Mouse (Mus musculus): ENCODE results near the gene Ppp3cb. TPM values are rescaled to one million over a fixed set of nuclear protein-coding genes. Genes with fewer than 3 reads are reported as not detected.
A peak's percentile ranks its signal among the peaks of the same experiment; 100 is the strongest.
"Not testable (repeated sequence)": the region's sequence is repeated elsewhere in the genome, so short reads cannot be mapped to it uniquely, and the experiment has no call there.

Gene Ppp3cb
- 114 and 135 TPM in 2 replicates for total RNA-seq (2014; fragmentation: Nextera tagmentation)
- total RNA-seq (2017), result 60.1 and 69.9 TPM in 2 replicates

- ATAC-seq (replicated peaks; ENCODE audit: low FRiP score, low TSS enrichment, poor library complexity, severe bottlenecking), result peak; percentile 74
These were observed at the start of gene Ppp3cb for GRCm38 (mm10) chr14:20546415-20546814. Ppp3cb (minus strand) TSS chr14:20546573.

DNA sequence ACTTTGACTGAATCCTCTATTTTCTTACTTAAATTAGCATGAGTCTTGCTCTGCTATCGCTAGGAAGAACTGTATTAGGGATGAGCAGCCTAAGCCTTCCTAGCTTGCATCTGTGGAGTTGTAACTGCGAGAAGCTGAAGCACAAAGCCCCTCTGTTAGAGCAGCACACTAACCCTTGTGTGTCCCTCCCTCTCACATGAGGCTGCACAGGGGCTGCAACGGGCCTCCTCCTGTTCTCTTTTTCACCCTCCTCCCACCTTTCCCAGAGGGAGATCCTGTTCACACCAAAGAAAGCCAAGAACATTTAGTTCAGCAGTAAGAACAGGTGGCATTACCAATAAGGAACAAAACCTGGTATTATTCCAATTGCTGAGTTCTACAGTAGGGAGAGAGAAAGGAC, 49.4 kb upstream of the Ppp3cb start:
- ATAC-seq (replicated peaks; ENCODE audit: low FRiP score, low TSS enrichment, poor library complexity, severe bottlenecking), result no peak

DNA sequence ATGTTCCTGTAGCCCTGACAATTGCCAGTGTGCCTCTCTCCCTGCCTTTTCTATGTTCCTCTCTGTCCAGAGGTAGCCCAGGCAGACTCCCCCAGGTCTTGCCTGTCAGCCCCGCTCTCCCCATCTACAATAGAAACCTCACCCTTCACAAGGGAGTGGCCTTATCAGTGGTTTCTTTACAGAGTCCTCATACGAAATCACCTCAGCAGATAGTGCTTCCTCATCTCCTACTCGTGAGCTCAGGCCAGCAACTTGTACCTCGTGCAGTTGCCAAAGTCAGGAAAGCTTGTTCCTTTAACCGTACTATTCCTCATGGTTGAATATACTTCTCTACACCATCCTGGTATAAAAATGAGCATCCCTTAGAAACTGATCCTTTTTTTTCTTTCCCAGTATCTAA, 41.1 kb upstream of the Ppp3cb start:
- ATAC-seq (replicated peaks; ENCODE audit: low FRiP score, low TSS enrichment, poor library complexity, severe bottlenecking), result peak; percentile 71

DNA sequence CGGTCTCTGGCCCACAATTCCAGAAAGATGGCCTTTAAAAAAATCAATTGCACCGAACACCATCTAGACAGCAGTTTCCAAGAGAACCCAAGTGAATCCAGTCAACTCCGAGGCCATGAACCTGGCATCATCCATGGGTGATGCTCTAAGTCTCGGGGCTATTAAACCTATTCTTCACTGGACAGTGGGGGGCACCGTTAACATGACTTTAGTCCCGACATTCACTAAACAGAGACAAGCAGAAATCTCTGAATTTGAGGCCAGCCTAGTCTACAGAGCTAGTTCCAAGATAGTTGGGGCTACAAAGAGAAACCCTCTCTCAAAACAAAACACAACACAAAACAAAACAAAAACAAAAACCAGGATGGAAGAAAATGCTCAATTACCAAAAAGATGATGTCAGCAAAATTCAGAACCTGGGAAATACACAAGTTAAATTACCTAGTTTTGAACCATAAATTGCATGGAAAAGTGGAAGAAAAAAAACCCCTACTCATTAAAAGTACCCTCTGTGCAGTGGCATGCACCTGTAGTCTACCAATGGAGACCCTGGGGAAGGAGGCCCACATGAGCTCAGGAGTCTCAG, 32.5 kb upstream of the Ppp3cb start:
- ATAC-seq (replicated peaks; ENCODE audit: low FRiP score, low TSS enrichment, poor library complexity, severe bottlenecking), result no peak

- peak; percentile 71 for ATAC-seq (replicated peaks; ENCODE audit: low FRiP score, low TSS enrichment, poor library complexity, severe bottlenecking)
These were observed 29.8 kb upstream of the Ppp3cb start for GRCm38 (mm10) chr14:20576179-20576578.

- not testable (repeated sequence) for ATAC-seq (replicated peaks; ENCODE audit: low FRiP score, low TSS enrichment, poor library complexity, severe bottlenecking)
These were observed 26.8 kb upstream of the Ppp3cb start for GRCm38 (mm10) chr14:20573196-20573595.

DNA sequence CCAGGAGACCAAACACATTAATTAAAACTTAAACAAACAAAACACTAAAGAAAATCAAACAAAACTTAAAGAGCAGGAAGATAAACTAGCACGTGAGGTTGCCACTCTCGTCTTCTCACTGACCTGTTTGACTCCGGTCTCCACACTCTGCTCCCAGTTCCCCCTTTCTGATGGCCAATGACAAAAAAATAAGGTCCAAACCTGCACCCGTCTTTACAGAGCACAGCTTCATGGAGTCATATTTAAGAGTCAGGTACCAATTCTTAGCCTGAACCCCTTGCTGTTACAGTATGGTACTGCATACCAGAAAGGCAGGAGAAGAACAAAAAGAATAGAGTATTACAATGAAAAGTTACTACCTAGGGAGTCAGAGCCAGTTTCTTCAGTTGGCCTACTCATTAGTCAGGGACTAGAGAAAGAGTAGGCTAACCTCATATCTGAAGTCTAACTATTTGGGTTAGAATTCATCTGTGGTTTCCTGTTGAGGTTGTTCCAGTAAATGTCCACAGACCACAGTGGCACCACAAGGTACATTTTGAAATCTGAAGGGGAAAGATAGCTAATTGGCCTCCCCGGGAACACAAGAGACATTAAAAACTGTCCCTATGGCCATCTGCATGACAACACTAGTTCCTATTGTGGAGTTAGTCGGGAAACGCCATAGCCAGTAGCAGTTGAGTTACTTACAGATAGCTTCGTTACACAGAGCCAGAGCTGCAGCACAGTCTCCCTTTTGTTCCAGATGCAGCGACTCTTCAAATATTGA, 19.1 kb upstream of the Ppp3cb start:
- ATAC-seq (replicated peaks; ENCODE audit: low FRiP score, low TSS enrichment, poor library complexity, severe bottlenecking), result peak; percentile 69

- no peak for ATAC-seq (replicated peaks; ENCODE audit: low FRiP score, low TSS enrichment, poor library complexity, severe bottlenecking)
These were observed 18.3 kb upstream of the Ppp3cb start for GRCm38 (mm10) chr14:20564692-20565091.

DNA sequence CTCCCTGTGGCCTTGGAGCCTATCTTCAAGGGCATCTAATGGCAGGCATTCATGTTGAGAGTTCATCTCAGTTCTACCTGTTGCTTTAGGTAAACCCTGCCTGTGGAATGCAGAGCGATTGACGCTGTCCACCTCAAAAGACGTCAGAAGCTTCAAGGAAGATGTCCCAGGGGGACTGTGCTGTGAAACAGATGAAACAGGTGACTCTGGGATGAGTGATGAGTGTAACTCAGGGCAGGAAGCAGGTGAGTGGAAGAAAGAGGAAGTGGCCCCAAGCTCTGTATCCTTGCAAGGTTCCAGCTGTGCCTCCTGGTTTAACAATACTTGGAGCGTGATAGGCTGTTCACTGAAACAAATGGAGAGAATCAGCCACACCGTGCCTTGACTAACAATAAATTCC, 15.5 kb upstream of the Ppp3cb start:
- no peak for ATAC-seq (replicated peaks; ENCODE audit: low FRiP score, low TSS enrichment, poor library complexity, severe bottlenecking)

DNA sequence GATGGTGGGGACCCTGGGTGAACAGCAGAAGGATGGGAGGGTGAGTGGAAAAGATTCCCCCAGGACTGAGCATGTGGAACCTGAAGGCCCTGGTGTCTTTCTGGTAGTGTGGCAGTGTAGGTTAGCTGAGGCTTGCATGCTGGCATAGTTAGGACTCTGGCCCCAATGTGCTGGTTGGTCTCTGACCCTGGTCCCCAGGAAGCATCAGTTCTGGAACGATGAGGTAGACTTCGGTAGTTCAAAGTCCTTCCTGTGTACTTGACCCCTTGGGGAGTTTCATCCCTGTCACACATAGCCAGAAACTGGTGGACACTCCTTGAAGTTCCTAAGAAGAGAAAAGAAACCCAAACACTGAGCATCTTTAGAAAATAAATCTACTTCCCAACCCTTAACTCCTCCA, 3.8 kb upstream of the Ppp3cb start:
- ATAC-seq (replicated peaks; ENCODE audit: low FRiP score, low TSS enrichment, poor library complexity, severe bottlenecking), result no peak

DNA sequence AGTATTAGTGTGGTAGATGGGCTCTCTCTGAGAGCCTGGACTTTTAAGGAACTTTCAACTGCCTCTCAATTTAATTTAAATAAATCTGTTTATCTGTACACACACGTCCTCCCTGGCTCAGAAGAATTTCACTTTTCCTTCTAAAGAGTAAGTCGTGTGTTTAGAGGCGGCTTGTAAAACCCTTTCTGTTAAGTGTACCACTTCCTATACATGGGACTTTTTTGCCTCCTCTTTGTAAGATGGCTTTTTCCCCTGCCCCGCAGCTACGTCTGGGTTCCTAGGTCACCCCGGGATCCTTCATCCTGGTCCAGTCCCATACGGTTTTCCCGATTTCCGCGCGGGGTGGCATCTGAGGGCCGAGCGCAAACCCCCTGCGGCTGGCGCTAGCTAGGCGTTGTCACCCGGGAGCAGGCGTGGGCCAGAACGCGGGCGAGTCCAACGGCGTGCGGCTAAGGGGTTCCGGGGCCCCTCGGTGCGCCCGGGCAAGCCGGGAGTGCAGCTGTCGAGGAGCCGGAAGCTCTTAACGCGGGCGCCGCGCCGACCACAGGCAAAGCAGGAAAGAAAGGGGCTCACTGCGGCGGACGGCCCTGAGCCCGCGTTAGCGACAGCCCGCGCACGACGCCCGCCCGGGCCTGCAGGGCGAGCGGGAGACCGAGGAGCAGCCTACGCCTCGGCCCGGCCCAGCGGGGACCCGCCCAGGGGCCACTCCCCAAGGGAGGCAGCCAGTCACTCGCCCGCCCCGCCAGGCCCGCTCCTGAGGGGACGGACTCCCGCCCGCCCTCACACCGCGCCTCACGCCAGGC, 643 bp downstream of the Ppp3cb start:
- ATAC-seq (replicated peaks; ENCODE audit: low FRiP score, low TSS enrichment, poor library complexity, severe bottlenecking), result peak; percentile 90

- peak; percentile 79 for ATAC-seq (replicated peaks; ENCODE audit: low FRiP score, low TSS enrichment, poor library complexity, severe bottlenecking)
These were observed 1.6 kb downstream of the Ppp3cb start for GRCm38 (mm10) chr14:20544467-20545411.

DNA sequence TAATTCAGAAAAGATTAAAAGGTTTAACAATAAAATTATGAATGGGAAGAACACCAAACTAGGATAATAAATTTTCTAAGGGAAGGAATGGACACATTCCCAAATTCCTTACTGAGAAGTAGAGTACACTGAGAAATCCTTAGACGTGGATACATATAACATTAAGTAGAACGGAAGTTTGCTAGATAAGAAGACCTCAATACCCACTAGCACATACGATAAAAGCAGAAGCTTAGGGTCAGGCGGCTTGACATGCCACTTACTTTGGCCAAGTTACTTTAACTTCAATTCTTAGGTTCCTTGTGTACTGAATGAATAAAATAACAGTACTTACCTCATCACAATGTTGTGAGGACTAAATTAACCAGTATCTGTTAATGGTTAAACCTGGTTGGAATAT, 16.7 kb downstream of the Ppp3cb start:
- ATAC-seq (replicated peaks; ENCODE audit: low FRiP score, low TSS enrichment, poor library complexity, severe bottlenecking), result no peak

DNA sequence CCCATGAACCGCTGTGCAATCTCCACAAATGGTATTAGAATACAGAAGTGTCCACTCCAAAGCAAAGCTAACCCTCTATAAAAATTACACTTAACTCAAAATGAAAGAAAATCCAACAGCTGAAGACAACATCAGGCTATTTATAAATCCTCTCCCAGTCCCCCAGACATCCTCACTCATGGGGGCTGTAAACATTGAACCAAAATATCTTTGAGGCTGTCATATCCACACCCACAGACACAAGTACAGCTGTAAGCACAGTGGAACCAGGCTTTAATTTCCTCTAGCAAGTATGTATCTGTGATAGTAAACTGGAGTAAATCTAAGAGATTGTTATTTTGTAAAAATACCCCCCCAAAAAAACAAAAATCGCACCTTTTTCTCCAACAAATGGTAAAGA, 26.2 kb downstream of the Ppp3cb start:
- no peak for ATAC-seq (replicated peaks; ENCODE audit: low FRiP score, low TSS enrichment, poor library complexity, severe bottlenecking)

DNA sequence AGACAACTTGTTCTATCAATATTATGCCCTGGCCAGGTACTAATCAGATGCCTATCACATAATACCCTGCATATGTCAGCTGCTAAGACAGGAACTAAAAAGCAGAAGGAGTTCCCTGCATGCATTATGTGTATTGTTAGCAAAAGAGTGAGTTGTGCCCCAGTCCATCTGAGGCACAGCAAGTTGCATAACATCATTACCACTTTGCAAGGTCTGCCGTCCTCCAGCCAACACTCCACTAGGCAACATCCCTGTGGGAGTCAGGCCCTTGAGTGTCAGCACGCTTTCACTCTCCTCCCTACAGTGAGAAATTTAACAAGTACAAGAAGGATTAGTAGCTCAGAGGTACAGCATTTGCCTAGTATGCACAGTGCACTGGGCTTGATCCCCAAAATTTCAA, 37.9 kb downstream of the Ppp3cb start:
- ATAC-seq (replicated peaks; ENCODE audit: low FRiP score, low TSS enrichment, poor library complexity, severe bottlenecking), result no peak

DNA sequence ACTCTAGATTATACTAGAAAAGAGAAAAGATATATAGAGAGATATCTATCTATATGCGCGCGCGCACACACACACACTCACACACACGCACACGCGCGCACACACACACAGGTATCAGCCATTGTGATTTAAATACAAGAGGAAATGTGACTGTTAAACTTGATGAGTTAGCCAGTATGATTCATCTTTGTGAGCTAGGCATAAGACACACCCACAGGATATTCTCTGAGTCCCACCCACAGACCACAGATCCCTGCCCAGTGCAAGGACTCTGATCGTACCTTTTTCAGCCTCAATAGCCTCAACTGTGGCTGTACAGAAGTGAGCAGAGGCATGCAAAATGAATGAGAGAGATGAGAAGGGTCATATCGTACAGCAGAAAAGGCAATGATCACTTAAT, 43.4 kb downstream of the Ppp3cb start:
- 0 out of 2 replicates have a peak, but pooled peaks have one; percentile 63 for ATAC-seq (replicated peaks; ENCODE audit: low FRiP score, low TSS enrichment, poor library complexity, severe bottlenecking)

- ATAC-seq (replicated peaks; ENCODE audit: low FRiP score, low TSS enrichment, poor library complexity, severe bottlenecking), result no peak
These were observed 46.4 kb downstream of the Ppp3cb start for GRCm38 (mm10) chr14:20499982-20500381.

GRCm38 (mm10) chr14:20496603-20497002, 49.8 kb downstream of the Ppp3cb start, which contains the start of gene Mss51:
Mss51 (minus strand) TSS chr14:20496901.
- no peak for ATAC-seq (replicated peaks; ENCODE audit: low FRiP score, low TSS enrichment, poor library complexity, severe bottlenecking)

DNA sequence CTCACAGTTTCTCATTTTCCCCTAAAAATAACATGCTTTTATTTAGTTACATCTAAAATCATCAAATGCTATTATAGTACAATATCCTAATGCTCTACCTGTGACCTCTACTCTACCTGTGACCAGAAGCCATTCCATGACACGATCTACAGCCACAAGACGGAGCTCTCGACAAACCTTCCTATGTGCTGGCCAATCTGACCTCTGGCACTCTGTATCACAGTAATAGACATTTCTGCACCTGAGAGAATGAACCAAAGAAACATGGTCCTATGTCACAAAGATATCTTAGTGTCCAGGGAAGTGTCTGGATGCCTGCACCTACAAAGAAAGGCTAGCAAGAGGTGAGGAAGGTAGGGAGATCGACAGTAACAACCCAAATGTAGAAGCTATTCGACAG, 60.3 kb downstream of the Ppp3cb start:
- no peak for ATAC-seq (replicated peaks; ENCODE audit: low FRiP score, low TSS enrichment, poor library complexity, severe bottlenecking)
